Mouse (Mus musculus): ENCODE data around the gene Chchd4. TPM values are rescaled to one million over a fixed set of nuclear protein-coding genes. Genes with fewer than 3 reads are reported as not detected.

Chchd4 gene
- polyA plus RNA-seq, 1 experiment from 2014 or later = 43.2 TPM

- no peak overlapping the region for H3K27ac ChIP-seq (ENCODE audit: low read length)
- no peaks in the 10 kb centered on the region for H3K4me1 ChIP-seq (ENCODE audit: control insufficient read depth, insufficient read depth, low read length)
- H3K4me3 ChIP-seq (ENCODE audit: low read length) = no peak overlapping the region
- H3K9ac ChIP-seq (ENCODE audit: low read depth, low read length) = no peak overlapping the region
- ATAC-seq = peak; percentile 93
- 74% methylated on average over 1 of the region's 1 CpGs for WGBS
- H3K36me3 ChIP-seq (ENCODE audit: control insufficient read depth, insufficient read depth, low read length) = peaks cover 4% of the 10 kb centered on the region; the same call in 1 of the 2 replicates
- H3K27me3 ChIP-seq (replicated peaks; ENCODE audit: control insufficient read depth, insufficient read depth, low read length) = no peaks in the 10 kb centered on the region
- no peak overlapping the region for H3K4me2 ChIP-seq (ENCODE audit: low read depth, low read length)
- H3K9me3 ChIP-seq (ENCODE audit: control insufficient read depth, low read length) = no peaks in the 10 kb centered on the region
Measured at GRCm38 (mm10) chr6:91459471-91459870, 13.9 kb downstream of the Chchd4 start.

- Histone ChIP-seq H3K27ac (ENCODE audit: low read length) (no peak overlapping the region), H3K4me3 (ENCODE audit: low read length) (no peak overlapping the region), H3K9me3 (ENCODE audit: control insufficient read depth, low read length) (no peaks in the 10 kb centered on the region), H3K36me3 (ENCODE audit: control insufficient read depth, insufficient read depth, low read length) (no peaks in the 10 kb centered on the region), H3K9ac (ENCODE audit: low read depth, low read length) (no peak overlapping the region), H3K27me3 (replicated peaks; ENCODE audit: control insufficient read depth, insufficient read depth, low read length) (no peaks in the 10 kb centered on the region), H3K4me2 (ENCODE audit: low read depth, low read length) (no peak overlapping the region), H3K4me1 (ENCODE audit: control insufficient read depth, insufficient read depth, low read length) (no peaks in the 10 kb centered on the region)
- ATAC-seq = no peak
- 51% methylated on average over 5 of the region's 5 CpGs for WGBS
Measured at GRCm38 (mm10) chr6:91454546-91454945, 18.8 kb downstream of the Chchd4 start.

GRCm38 (mm10) chr6:91452056-91452455, 21.3 kb downstream of the Chchd4 start:
- Histone ChIP-seq H3K4me3 (ENCODE audit: low read length) (no peak overlapping the region), H3K27ac (ENCODE audit: low read length) (no peak overlapping the region), H3K4me2 (ENCODE audit: low read depth, low read length) (no peak overlapping the region), H3K4me1 (ENCODE audit: control insufficient read depth, insufficient read depth, low read length) (no peaks in the 10 kb centered on the region), H3K36me3 (ENCODE audit: control insufficient read depth, insufficient read depth, low read length) (no peaks in the 10 kb centered on the region), H3K27me3 (replicated peaks; ENCODE audit: control insufficient read depth, insufficient read depth, low read length) (no peaks in the 10 kb centered on the region), H3K9me3 (ENCODE audit: control insufficient read depth, low read length) (no peaks in the 10 kb centered on the region), H3K9ac (ENCODE audit: low read depth, low read length) (no peak overlapping the region)
- WGBS = 73% methylated on average over 1 of the region's 1 CpGs
- no peak for ATAC-seq

- H3K9ac ChIP-seq (ENCODE audit: low read depth, low read length) = no peak overlapping the region
- H3K36me3 ChIP-seq (ENCODE audit: control insufficient read depth, insufficient read depth, low read length) = no peaks in the 10 kb centered on the region
- no peak overlapping the region for H3K4me3 ChIP-seq (ENCODE audit: low read length)
- no peak overlapping the region for H3K4me2 ChIP-seq (ENCODE audit: low read depth, low read length)
- ATAC-seq = no peak
- H3K27ac ChIP-seq (ENCODE audit: low read length) = no peak overlapping the region
- no peaks in the 10 kb centered on the region for H3K4me1 ChIP-seq (ENCODE audit: control insufficient read depth, insufficient read depth, low read length)
- H3K27me3 ChIP-seq (replicated peaks; ENCODE audit: control insufficient read depth, insufficient read depth, low read length) = no peaks in the 10 kb centered on the region
- no peaks in the 10 kb centered on the region for H3K9me3 ChIP-seq (ENCODE audit: control insufficient read depth, low read length)
- WGBS = 42% methylated on average over 3 of the region's 3 CpGs
Measured at GRCm38 (mm10) chr6:91449472-91450225, 23.7 kb downstream of the Chchd4 start.

GRCm38 (mm10) chr6:91445316-91445715, 28.0 kb downstream of the Chchd4 start:
- H3K9me3 ChIP-seq (ENCODE audit: control insufficient read depth, low read length) = no peaks in the 10 kb centered on the region
- H3K4me1 ChIP-seq (ENCODE audit: control insufficient read depth, insufficient read depth, low read length) = peaks cover 5% of the 10 kb centered on the region; the same call in 1 of the 2 replicates
- H3K27ac ChIP-seq (ENCODE audit: low read length) = no peak overlapping the region
- no peak overlapping the region for H3K4me3 ChIP-seq (ENCODE audit: low read length)
- no peak overlapping the region for H3K4me2 ChIP-seq (ENCODE audit: low read depth, low read length)
- H3K9ac ChIP-seq (ENCODE audit: low read depth, low read length) = no peak overlapping the region
- H3K36me3 ChIP-seq (ENCODE audit: control insufficient read depth, insufficient read depth, low read length) = no peaks in the 10 kb centered on the region
- WGBS = 80% methylated on average over 3 of the region's 3 CpGs
- H3K27me3 ChIP-seq (replicated peaks; ENCODE audit: control insufficient read depth, insufficient read depth, low read length) = no peaks in the 10 kb centered on the region
- no peak for ATAC-seq

- peak; percentile 84 for ATAC-seq
- peak overlapping the region; percentile 70 for H3K4me3 ChIP-seq (ENCODE audit: low read length)
- H3K36me3 ChIP-seq (ENCODE audit: control insufficient read depth, insufficient read depth, low read length) = no peaks in the 10 kb centered on the region
- H3K9me3 ChIP-seq (ENCODE audit: control insufficient read depth, low read length) = no peaks in the 10 kb centered on the region
- peak overlapping the region; percentile 89 for H3K27ac ChIP-seq (ENCODE audit: low read length)
- H3K4me1 ChIP-seq (ENCODE audit: control insufficient read depth, insufficient read depth, low read length) = peaks cover 5% of the 10 kb centered on the region; the same call in 1 of the 2 replicates
- WGBS = 1% methylated on average over 19 of the region's 19 CpGs
- peak overlapping the region; percentile 92 for H3K4me2 ChIP-seq (ENCODE audit: low read depth, low read length)
- H3K9ac ChIP-seq (ENCODE audit: low read depth, low read length) = peak overlapping the region; percentile 85
- peaks cover 12% of the 10 kb centered on the region for H3K27me3 ChIP-seq (replicated peaks; ENCODE audit: control insufficient read depth, insufficient read depth, low read length)
Measured at GRCm38 (mm10) chr6:91441145-91441662, 32.1 kb downstream of the Chchd4 start.

- ATAC-seq = peak; percentile 96
- WGBS = 2% methylated on average over 30 of the region's 30 CpGs
- peak overlapping the region; percentile 70 for H3K4me3 ChIP-seq (ENCODE audit: low read length)
- H3K27me3 ChIP-seq (replicated peaks; ENCODE audit: control insufficient read depth, insufficient read depth, low read length) = peaks cover 12% of the 10 kb centered on the region
- H3K36me3 ChIP-seq (ENCODE audit: control insufficient read depth, insufficient read depth, low read length) = no peaks in the 10 kb centered on the region
- peak overlapping the region; percentile 85 for H3K9ac ChIP-seq (ENCODE audit: low read depth, low read length)
- H3K4me2 ChIP-seq (ENCODE audit: low read depth, low read length) = peak overlapping the region; percentile 92
- H3K4me1 ChIP-seq (ENCODE audit: control insufficient read depth, insufficient read depth, low read length) = peaks cover 5% of the 10 kb centered on the region; the same call in 1 of the 2 replicates
- peak overlapping the region; percentile 89 for H3K27ac ChIP-seq (ENCODE audit: low read length)
- no peaks in the 10 kb centered on the region for H3K9me3 ChIP-seq (ENCODE audit: control insufficient read depth, low read length)
Measured at GRCm38 (mm10) chr6:91440474-91441144, 32.7 kb downstream of the Chchd4 start.

GRCm38 (mm10) chr6:91424151-91424550, 49.2 kb downstream of the Chchd4 start:
- no peak overlapping the region for H3K4me3 ChIP-seq (ENCODE audit: low read length)
- H3K36me3 ChIP-seq (ENCODE audit: control insufficient read depth, insufficient read depth, low read length) = no peaks in the 10 kb centered on the region
- ATAC-seq = no peak
- WGBS = 37% methylated on average over 4 of the region's 4 CpGs
- no peak overlapping the region for H3K4me2 ChIP-seq (ENCODE audit: low read depth, low read length)
- no peak overlapping the region for H3K27ac ChIP-seq (ENCODE audit: low read length)
- H3K4me1 ChIP-seq (ENCODE audit: control insufficient read depth, insufficient read depth, low read length) = no peaks in the 10 kb centered on the region
- no peak overlapping the region for H3K9ac ChIP-seq (ENCODE audit: low read depth, low read length)
- H3K27me3 ChIP-seq (replicated peaks; ENCODE audit: control insufficient read depth, insufficient read depth, low read length) = no peaks in the 10 kb centered on the region
- no peaks in the 10 kb centered on the region for H3K9me3 ChIP-seq (ENCODE audit: control insufficient read depth, low read length)

- H3K27ac ChIP-seq (ENCODE audit: low read length) = no peak overlapping the region
- no peak overlapping the region for H3K9ac ChIP-seq (ENCODE audit: low read depth, low read length)
- WGBS = 70% methylated on average over 4 of the region's 4 CpGs
- H3K4me3 ChIP-seq (ENCODE audit: low read length) = no peak overlapping the region
- peaks cover 9% of the 10 kb centered on the region; the same call in 1 of the 2 replicates for H3K27me3 ChIP-seq (replicated peaks; ENCODE audit: control insufficient read depth, insufficient read depth, low read length)
- ATAC-seq = no peak
- no peak overlapping the region for H3K4me2 ChIP-seq (ENCODE audit: low read depth, low read length)
- no peaks in the 10 kb centered on the region for H3K36me3 ChIP-seq (ENCODE audit: control insufficient read depth, insufficient read depth, low read length)
- no peaks in the 10 kb centered on the region for H3K4me1 ChIP-seq (ENCODE audit: control insufficient read depth, insufficient read depth, low read length)
- H3K9me3 ChIP-seq (ENCODE audit: control insufficient read depth, low read length) = no peaks in the 10 kb centered on the region
Measured at GRCm38 (mm10) chr6:91421629-91422028, 51.7 kb downstream of the Chchd4 start.
